Mouse (Mus musculus): Measurements from ENCODE around the gene Serinc5.

The Serinc5 gene

GRCm38 (mm10) chr13:92609486-92610310, 1.2 kb upstream of the Serinc5 start:
- in situ Hi-C loops (cut with MboI; ENCODE audit: low pct_unique_long_range_greater_than_20kb in 1 of 2, low sequenced_read_pairs in 2 of 2, unreplicated experiment in 1 of 2) = no loop called here

DNA sequence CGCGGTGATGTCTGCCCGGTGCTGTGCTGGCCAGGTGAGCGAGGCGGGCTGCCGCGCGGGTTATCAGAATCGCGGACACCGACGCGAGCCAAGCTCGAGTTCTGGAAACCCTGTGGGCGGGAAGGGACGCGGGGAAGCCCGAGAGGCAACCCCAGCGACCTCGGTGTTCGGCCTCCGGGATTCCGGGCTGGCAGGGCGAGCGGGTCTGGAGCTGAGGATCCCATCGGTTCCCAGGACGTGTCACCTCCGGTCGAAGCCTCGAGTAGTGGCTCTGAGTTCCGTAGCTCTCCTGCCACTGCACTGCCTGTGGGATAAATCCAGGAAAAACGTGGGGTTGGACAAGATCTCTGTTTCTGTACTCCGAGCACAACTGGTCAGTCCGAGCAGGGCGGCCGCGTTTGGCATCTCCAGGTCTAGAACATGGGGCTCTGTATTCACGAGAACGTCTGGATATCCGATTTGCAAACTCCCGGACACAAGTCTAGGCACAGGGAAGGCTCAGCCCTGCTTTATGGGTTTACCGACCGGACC, 428 bp downstream of the Serinc5 start:
- in situ Hi-C loops (cut with MboI; ENCODE audit: low pct_unique_long_range_greater_than_20kb in 1 of 2, low sequenced_read_pairs in 2 of 2, unreplicated experiment in 1 of 2) = no loop called here

- in situ Hi-C loops (cut with MboI; ENCODE audit: low pct_unique_long_range_greater_than_20kb in 1 of 2, low sequenced_read_pairs in 2 of 2, unreplicated experiment in 1 of 2) = no loop called here
Observed at GRCm38 (mm10) chr13:92611917-92612316, 1.0 kb downstream of the Serinc5 start.

GRCm38 (mm10) chr13:92613094-92613493, 2.2 kb downstream of the Serinc5 start:
- in situ Hi-C loops (cut with MboI; ENCODE audit: low pct_unique_long_range_greater_than_20kb in 1 of 2, low sequenced_read_pairs in 2 of 2, unreplicated experiment in 1 of 2) = no loop called here

GRCm38 (mm10) chr13:92615201-92615600, 4.3 kb downstream of the Serinc5 start:
- in situ Hi-C loops (cut with MboI; ENCODE audit: low pct_unique_long_range_greater_than_20kb in 1 of 2, low sequenced_read_pairs in 2 of 2, unreplicated experiment in 1 of 2) = no loop called here

DNA sequence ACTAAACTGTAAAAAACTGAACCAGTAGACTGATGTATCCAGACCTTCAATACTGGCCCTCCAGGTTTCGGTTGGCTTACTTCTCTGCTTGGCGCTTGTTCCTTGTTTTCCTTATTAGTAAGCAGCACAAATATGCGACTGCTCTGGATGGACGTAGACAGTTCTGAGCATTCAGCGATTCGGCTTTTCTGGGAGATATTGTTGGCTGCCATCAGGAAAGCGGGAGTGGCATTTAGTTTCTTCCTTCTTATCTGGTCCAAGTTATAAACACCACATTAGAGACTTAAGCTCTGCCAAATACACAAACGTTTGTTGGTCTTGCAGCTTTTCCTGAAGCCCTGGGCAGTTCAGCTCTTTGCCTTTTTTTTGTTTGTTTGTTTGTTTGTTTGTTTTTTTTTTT, 5.6 kb downstream of the Serinc5 start:
- in situ Hi-C loops (cut with MboI; ENCODE audit: low pct_unique_long_range_greater_than_20kb in 1 of 2, low sequenced_read_pairs in 2 of 2, unreplicated experiment in 1 of 2) = no loop called here

DNA sequence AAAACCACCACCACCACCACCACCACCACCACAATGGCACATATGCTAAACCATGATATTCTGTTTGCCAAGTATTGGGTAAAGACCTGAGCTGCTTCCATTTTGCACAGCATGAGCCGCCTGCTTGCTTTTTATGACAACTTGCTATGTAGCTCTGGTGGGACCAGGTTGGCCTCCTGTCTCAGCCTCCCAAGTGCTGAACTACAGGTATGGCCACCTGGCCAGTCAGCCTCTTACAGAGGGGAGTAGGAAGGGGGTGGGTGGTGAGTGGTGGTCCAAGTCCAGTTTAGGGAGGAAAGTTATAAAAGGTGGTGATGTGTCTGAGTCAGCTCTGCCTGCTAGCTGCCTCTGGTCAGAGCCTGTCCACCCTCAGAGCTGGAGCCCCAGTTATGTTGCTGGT, 15.3 kb downstream of the Serinc5 start:
- in situ Hi-C loops (cut with MboI; ENCODE audit: low pct_unique_long_range_greater_than_20kb in 1 of 2, low sequenced_read_pairs in 2 of 2, unreplicated experiment in 1 of 2) = no loop called here

- in situ Hi-C loops (cut with MboI; ENCODE audit: low pct_unique_long_range_greater_than_20kb in 1 of 2, low sequenced_read_pairs in 2 of 2, unreplicated experiment in 1 of 2) = no loop called here
Observed at GRCm38 (mm10) chr13:92626725-92627124, 15.8 kb downstream of the Serinc5 start.

GRCm38 (mm10) chr13:92629509-92629908, 18.6 kb downstream of the Serinc5 start:
- in situ Hi-C loops (cut with MboI; ENCODE audit: low pct_unique_long_range_greater_than_20kb in 1 of 2, low sequenced_read_pairs in 2 of 2, unreplicated experiment in 1 of 2) = no loop called here

GRCm38 (mm10) chr13:92631450-92631849, 20.6 kb downstream of the Serinc5 start:
- in situ Hi-C loops (cut with MboI; ENCODE audit: low pct_unique_long_range_greater_than_20kb in 1 of 2, low sequenced_read_pairs in 2 of 2, unreplicated experiment in 1 of 2) = no loop called here

DNA sequence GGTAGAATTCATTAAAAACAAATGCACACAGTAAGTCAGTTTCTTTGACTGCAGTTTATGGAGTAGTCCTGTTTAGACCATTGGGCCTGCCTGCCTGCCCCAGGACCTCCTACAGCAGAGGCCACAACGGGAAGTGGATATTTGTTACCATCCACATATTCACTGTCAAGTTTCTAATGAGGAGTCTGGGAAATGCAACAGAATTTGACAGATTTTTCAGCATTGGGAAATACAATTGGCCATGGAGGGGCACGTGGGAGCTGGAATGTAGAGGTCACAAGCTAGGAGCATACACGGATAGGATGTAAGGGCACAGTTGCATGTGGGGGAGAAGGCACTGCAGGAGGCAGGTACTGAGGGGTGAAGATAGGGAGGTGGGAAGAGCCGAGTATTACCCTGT, 21.7 kb downstream of the Serinc5 start:
- in situ Hi-C loops (cut with MboI; ENCODE audit: low pct_unique_long_range_greater_than_20kb in 1 of 2, low sequenced_read_pairs in 2 of 2, unreplicated experiment in 1 of 2) = no loop called here

DNA sequence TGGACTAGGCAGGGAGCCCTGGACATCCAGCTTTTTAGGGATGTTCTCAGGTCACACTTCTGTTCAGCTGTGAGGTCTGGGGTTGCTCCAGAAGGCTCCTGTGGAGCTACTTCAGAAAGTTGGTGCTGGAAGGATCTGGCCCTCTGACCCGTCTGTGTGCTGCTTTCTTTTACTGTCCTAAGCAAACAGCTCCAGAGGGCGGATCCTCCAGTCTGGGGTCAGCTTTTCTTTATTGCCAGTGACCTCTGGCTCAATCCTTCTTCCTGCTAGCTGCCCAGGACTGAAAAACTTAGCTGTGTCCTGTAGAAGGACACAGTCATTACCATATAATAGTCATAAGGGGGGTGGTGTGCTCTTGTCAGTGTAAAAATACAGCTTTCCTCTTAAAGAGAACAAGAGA, 24.1 kb downstream of the Serinc5 start:
- in situ Hi-C loops (cut with MboI; ENCODE audit: low pct_unique_long_range_greater_than_20kb in 1 of 2, low sequenced_read_pairs in 2 of 2, unreplicated experiment in 1 of 2) = no loop called here

- in situ Hi-C loops (cut with MboI; ENCODE audit: low pct_unique_long_range_greater_than_20kb in 1 of 2, low sequenced_read_pairs in 2 of 2, unreplicated experiment in 1 of 2) = no loop called here
Observed at GRCm38 (mm10) chr13:92636226-92636909, 25.5 kb downstream of the Serinc5 start.

DNA sequence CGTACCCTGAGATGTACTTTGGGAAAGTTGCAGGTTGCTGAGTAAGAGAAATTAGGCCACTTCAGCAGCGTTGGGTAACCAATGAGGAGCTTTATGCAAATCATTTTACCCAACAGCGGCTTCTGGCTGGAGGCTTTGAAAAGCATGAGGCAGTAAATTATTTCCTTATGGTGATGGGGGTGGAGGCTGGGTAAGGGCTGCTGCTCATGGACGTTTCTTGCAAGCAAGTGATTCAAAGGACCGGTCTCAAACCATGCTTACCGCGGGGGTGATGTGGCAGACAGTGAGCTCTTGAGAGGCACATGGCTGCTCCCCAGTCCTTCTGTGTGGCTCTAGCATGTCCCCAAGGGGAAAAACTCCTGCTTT, 26.0 kb downstream of the Serinc5 start:
- in situ Hi-C loops (cut with MboI; ENCODE audit: low pct_unique_long_range_greater_than_20kb in 1 of 2, low sequenced_read_pairs in 2 of 2, unreplicated experiment in 1 of 2) = no loop called here

DNA sequence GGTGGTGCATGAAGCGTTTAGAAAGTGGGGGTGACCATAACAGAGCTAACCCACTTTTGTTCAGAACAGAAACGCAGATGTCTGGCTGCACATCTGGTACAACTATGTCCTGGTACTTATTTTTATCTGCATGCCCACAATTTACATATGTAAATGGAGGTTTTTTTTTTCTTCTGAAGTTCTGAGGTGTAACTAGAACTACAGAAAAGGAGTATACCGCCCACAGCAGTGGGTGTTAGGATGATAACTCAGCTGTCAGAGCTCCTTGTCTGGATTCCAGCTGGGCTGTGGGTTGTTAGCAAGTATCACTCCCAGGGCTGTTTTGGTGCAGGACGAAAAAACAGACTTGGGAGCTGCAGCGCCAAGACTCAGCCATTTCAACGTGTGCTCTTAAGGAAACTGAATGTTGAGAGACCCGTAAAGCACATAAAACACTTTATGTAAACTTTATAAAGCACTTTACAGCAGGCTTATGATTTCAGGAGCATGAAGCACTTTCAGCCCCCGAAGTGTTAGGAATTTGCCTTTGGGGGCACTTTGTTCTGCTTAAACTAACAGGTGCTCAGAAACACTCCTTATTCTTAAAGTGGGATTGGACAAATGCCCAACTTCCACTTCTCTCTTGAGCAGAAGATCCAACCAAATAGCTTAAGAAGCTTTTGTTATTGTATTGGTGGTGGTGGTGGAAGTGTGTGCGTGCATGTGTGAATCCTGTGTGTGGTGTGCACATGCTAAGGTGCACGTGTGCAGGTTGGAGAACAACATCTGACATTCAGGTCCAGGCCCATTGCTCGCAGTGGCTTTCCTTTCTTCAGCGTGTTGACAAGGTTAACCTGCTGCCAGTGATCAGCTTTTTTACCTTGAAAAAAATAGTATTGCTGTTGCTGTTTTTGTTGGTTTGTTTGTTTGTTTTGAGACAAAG, 28.5 kb downstream of the Serinc5 start:
- in situ Hi-C loops (cut with MboI; ENCODE audit: low pct_unique_long_range_greater_than_20kb in 1 of 2, low sequenced_read_pairs in 2 of 2, unreplicated experiment in 1 of 2) = no loop called here

DNA sequence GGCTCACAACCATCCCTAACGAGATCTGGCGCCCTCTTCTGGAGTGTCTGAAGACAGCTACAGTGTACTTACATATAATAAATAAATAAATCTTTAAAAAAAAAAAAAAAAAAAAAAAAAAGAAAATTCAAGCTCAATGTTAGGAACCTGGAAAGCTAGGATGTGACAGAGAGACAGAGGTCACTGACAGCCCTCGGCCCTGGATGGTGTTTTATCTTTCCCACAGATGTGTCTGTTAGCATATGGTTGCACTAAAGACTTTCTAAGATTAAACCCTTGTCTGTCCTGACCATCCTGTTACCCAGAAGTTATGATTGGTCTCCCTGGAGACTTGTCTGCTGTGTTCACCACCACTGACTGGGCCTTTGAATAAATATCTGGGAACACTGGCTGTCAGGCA, 33.3 kb downstream of the Serinc5 start:
- in situ Hi-C loops (cut with MboI; ENCODE audit: low pct_unique_long_range_greater_than_20kb in 1 of 2, low sequenced_read_pairs in 2 of 2, unreplicated experiment in 1 of 2) = no loop called here

- in situ Hi-C loops (cut with MboI; ENCODE audit: low pct_unique_long_range_greater_than_20kb in 1 of 2, low sequenced_read_pairs in 2 of 2, unreplicated experiment in 1 of 2) = no loop called here
Observed at GRCm38 (mm10) chr13:92644753-92645152, 33.9 kb downstream of the Serinc5 start.

GRCm38 (mm10) chr13:92647695-92648094, 36.8 kb downstream of the Serinc5 start:
- in situ Hi-C loops (cut with MboI; ENCODE audit: low pct_unique_long_range_greater_than_20kb in 1 of 2, low sequenced_read_pairs in 2 of 2, unreplicated experiment in 1 of 2) = no loop called here

GRCm38 (mm10) chr13:92649111-92649510, 38.2 kb downstream of the Serinc5 start:
- in situ Hi-C loops (cut with MboI; ENCODE audit: low pct_unique_long_range_greater_than_20kb in 1 of 2, low sequenced_read_pairs in 2 of 2, unreplicated experiment in 1 of 2) = no loop called here
